Mouse (Mus musculus): ENCODE measurements around the gene Ttc16.

Gene Ttc16

DNA sequence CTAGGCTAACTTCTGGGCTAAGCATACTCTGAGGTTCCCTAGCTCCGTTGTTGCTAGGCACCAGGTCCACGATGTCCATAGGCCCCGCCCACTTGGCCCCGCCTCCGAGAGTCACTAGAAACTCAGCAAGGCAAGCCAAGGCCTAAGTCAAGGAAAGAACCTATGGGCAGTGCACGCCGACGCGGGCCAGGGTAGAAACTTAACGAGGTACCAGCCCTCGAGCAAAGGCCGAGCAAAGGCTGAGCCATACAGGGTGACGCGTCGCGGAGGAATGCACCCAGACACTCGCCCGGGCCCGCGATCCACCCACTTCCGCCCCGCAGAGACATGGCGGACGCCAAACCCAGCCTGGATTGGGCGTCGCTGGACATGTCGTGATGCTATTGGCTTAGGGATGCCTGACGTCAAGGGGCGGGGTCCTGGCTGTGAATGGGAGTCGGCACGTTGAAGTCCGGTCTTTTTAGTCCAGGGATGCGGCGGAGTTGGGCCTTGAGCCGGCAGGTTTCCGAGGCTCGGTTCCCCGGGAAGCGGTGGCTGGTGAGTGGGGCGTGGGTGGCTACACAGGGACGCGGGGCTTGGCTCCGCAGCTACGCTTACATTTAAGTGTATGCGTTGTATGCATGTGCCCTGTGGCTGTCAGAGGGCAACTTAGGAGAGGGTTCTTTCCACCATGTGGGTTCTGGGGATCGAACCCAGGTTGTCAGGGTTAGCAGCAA is at the start of gene Ttc16, which contains the start of gene Ptrh1:
Gene Ttc16, minus strand, starts transcription at position 275 of the 716 bp plus-strand sequence.
Gene Ptrh1, plus strand, starts transcription at position 428 of the 716 bp plus-strand sequence.
- DNase-seq: peak; percentile 99

DNA sequence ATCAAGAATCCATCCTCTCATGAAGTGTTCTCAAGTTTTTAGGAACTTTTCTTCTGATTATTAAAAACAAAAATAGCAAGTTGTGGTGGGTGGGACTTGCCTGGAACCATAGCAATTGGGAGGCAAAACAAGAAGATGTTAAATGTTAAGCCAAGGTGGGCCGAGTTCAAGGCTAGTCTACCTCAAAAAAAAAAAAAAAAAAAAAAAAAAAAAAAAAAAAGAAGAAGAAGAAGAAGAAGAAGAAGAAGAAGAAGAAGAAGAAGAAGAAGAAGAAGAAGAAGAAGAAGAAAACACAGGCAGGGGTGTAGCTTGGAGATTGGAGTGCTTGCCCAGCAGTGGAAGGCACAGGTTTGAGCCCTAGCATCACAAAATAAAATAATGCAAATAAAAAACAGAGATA is 49.3 kb upstream of the Ttc16 start:
- no peak for DNase-seq

DNA sequence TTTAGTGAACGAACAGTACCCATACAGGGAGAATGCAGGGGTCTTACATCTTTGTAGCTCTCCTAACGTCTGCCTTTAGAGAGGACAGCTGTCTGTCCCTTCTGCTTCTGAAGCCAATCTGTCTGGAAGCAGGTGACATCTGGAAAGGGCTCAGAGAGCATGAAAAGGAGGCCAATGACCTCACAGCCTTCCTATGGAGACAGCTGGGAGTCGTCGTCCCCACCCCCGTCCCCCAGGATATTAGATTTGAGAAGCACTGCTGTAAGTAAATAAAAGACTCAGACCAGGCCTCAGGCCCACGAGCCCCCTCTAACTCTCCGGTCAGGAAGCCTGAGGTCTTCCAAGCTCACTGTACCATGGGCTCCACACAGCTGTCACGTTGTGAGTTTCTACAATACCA is 48.7 kb upstream of the Ttc16 start:
- peak; percentile 11 to 15 for DNase-seq

DNA sequence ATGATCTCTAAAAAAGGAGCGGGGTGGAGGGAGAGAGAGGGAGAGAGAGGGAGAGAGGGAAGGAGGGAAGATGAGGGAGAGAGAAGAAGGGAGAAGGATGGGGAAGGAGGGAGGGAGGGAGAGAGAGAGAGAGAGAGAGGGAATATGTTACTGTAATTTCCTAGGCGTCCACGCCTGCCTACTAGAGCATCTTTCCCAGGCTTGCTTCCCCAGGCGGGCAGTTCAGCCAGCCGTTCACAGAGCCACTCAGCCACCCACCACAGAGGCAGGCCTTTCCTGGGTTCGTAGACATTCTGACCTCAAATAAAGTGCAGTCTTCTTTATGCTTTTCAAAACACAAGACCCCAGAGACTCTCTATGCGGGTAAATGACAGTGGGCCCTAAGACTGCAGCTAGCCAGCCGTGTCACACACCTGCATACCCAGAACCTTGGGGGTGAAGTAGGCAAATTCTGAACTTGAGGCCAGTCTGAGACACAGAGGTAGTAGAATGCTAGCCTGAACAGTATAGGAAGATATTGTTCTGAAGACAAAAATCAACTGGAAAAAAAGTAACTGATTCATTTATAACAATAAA is 48.2 kb upstream of the Ttc16 start:
- peak; percentile 26 to 31 for DNase-seq

DNA sequence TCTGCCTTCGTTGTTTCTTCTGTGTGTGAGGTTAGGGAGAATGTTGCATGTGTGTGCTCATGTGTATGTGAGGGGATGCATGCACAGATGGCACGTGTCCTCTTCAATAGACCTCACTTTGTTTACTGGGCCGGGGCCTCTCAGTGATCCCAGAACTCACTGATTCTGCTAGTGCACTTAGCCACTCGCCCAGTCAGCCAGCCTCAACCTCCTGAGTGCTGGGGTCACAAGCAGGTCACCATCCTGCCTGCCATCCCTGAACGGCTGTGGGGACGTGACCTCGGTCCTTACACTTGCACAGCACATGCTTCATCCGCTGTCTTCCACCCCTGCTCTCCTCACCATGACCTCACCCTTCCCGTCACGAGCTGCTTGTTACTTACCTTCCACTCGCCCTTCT is 47.7 kb upstream of the Ttc16 start:
- peak; percentile 30 to 32 for DNase-seq

DNA sequence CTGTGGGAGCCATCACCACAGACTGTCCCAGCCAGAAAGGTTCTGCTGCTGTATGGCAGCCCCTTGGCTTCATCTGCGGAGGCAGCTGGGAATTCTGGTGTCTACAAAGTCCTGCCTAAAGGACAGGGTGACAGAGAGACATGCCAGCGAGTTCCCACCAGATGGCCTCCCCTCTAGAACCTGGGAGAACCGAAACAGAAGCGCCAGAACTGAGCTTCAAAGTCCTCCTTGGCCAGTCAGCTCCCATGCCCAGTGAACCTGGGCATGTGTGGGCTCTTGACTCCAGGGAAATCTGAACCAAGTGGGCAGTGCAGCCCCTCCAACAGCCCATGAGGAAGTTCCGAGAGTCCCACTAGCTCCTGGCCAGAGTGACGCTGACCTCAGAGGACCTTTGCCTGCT is 47.2 kb upstream of the Ttc16 start:
- no peak for DNase-seq

DNA sequence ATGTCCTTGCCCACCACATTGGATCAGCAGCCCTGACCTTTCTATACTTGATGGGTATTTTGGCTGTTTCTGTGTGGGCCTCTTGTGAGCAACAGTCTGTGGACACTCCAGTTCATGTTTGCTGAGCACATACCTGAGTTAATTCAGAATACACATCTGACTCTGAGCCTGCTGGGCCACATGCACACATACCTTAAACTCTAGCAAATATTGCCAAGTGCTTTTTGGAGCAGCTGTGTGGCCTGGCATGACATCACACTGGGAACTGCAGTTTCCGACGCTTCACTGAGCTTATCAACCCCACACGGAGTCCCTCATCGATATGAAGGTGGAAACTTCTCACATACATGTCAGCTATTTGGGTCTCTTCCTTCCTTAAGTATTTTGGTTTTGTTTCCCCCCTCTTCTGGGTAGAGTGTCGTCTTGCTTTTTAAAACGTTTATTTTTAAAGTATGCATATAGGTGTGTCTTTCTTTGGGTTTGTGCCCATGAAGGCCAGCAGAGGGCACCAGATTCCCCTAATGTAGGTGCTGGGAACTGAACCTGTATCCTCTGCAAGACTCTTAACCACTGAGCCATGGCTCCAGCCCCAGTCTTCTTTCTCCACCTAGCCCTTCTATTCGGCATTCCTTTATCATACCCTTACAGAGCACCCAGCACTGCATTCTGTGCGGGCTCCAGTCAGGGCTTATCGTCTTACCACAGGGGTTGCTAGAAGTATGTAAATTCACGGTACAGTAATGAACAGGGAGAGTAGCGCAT is 45.8 kb upstream of the Ttc16 start:
- peak; percentile 65 to 70 for DNase-seq

DNA sequence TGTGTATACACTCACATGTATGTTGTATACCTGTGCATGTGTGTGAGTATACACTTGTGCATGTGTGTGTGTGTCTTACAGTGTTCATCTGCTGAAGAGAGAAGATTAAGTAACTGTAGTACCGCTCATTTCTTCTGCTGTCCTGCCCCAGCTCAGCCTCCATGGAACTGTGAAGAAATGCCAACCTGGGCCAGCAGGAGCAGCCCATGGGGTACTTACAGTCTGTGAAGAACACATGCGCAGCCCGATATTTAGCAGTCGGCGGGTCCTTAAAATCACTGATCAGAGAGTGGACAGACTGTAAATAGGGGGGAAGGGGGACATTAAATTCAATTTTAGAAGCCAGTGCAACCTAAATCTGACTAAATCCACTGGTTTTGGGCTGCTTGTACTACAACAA is 42.8 kb upstream of the Ttc16 start:
- no peak for DNase-seq

DNA sequence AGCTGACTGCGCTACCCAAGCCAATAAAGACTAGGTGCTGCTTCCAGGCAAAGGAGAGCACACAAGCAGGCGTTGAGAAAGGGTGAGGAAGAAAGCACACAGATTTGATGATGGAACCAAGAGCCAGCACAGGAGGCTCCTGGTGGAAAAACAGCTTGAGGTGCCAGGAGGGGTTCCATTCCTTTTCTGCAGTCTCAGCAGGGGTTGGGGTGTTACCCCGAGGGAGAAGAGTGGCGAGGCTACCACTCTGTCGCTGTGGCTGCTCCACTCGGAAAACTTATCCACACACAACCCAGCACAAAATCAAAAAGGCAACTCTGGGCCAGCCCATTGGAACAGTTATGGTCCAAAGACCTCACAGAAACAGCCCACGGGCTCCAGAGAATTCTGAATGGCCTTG is 42.2 kb upstream of the Ttc16 start:
- no peak for DNase-seq

DNA sequence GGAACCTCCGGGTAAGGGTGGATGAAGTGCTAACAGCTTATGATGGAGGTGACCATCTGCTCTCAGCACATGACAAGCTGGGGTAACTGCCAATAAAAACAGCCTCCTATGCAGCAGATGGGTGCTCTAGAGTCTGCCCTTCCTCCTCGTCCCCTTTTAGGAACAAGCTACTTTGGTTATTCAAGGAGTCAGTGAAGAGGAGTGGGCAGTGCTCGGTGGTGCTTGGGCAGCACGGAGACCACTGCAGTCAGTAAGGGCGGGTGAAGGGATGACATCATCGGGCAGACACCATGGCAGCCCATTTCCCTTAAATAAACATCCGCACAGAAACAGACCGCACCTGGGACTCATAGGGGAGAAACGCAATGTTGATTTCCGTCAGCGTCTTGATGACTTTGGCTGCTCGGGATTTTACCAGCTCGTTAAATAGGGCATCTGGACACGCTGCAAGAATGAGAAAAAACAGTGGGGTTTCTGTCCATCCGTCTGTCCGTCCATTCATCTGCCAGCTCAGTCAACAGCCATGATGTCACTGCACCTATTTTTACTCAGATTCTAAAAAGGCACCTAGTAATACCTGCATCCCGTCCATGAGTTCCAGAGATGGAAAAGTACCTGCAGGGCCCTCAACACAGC is 41.6 kb upstream of the Ttc16 start:
- DNase-seq: no peak

DNA sequence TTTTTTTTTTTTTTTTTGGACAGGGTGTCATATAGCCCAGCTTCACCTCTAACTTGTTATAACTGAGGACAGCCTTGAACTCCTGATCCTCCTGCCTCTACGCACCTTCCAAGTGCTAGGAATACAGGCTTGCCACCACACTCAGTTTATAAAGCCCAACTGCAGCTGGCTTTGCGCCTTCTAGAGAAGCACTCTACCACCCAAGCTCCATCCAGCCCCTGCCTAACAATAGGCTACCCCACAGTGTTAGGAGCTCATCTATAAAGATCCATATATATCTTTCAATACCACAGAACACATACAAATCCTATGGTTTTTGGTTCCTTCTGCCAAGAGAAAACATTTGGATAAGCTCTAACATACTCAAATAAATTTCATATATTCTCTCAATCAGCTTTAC is 41.1 kb upstream of the Ttc16 start:
- no peak for DNase-seq

DNA sequence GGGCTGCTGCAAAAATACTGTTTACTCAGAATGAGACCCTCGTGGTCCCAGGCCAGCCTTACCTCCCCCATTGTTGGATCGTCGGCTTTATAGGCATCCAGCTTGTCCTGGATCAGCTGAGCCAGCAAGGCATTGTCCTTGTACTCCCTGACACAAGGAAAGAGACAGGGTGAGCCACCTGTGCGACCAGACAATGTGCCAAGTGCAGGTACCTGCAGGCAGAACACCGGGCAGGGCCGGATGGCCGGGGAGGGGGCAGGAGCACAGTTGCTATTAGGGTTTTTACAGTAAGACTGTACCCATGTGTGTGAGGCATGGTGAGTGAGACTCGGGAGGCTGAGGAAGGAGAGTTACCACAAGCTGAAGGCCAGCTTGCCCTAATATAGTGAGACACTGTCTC is 36.5 kb upstream of the Ttc16 start:
- DNase-seq: no peak

DNA sequence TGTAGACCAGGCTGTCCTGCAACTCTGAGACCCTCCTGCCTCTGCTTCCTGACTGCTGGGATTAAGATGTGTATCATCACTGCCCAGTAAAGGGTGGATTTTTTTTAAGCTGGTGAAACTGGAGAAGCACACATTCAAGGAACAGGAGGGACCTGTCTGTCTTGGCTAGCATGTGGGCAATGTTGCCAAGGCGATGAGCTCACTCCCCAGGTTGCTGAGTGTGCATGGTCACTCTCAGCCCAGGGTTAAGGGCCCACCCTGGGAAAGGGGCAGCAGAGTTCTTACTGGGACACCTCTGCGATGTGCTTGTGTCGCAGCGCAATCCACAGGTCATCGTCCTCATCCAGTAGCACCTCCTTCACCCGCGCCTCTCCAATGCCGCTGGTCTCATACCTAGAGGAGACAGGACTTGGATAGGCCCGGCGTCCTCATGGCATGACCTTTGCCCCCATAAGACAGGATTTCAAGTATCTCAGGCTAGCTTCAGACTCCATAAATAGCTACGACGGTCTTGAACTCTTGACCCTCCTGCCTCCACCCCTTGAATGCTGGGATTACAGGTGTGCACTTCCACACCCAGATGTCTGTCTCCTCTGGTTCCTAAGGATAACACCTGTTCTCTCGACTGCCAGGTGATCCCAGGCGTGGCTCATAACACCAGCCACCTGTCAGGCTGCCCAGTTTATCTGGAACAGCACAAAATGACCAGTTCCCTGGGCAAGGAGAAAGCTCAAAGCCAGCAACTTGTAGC is 33.6 kb upstream of the Ttc16 start:
- DNase-seq: no peak

DNA sequence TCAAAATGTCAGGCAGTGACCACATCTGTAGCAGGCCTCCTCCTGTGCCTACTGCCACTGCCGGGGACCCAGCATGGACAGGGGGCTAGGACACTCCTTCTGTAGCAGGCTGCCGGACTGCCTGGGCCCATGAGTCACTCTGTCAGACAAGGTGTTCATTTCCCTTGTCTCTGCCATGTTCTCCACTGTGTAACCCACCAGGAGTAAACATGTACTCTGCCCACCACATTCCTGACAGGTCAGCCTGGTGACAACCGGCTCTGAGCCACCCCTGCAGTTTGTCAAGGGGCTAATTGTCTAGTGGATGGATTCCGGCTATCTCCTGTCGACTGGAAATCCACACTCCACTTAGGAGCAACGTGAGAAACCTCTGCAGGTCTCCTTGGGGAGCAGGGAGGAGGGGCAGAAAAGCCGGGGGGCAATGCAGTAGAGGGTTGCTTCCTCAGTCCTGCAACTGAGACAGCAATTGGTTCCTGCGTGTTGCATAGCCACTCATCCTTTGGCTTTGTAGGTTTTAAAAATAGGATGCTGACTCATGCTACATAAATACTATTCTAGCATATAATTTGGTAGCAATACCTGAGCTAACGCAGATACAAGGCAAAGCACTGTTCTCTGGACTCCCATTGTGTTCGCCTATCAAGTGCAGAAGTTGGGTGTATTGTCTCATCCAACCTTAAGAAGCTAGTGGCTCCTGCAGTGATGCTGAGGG is 23.0 kb upstream of the Ttc16 start:
- DNase-seq: no peak

DNA sequence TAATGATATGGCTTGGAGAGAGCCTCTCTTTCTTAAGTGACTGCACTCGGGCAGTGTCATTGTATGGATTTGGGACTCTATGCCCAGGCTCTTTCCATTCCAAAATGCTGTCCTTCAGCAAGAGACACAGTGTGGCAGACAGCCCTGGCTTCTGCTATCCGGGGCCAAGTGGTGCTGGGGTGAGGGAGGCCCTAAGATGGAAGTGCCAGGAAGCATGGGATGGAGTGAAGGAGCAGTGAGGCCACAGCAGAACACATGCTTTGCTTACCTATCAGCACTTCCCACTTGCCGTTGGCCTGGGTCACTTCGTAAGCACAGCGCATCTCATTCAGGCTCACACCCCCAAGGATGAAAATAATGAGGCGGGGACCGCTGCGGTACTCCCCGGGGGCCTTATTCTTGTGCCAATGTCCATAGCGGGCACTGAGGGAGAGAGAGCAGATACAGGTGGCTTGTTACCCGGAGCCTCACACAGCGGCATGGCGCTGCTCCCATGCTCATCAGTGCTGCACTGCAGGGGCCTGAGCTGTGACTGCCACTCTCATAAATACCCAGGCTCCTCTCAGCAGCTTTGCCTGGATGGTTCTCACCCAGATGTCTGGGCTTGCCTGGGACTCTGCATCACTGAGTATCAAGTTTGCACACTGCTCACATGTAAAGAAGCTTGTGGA is 20.4 kb upstream of the Ttc16 start:
- DNase-seq: no peak

DNA sequence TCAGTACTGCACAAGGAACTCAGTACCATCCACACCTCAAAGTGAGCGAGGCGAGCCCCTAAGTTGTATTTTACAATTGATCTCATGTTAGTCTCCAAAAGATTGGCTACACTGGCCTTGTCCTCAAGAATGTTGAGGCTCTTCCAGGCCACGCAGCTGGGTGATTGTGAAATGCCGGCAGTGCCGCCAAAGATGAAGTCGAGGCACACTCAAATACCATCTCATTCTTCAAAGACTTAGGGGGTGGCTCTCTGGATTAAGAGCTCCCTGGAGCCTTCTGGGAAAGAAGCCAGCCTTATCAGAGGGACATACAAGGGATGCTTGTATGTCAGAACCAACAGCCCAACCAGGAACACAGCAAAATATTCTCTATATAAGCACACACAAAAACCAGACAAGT is 15.9 kb upstream of the Ttc16 start:
- DNase-seq: no peak

DNA sequence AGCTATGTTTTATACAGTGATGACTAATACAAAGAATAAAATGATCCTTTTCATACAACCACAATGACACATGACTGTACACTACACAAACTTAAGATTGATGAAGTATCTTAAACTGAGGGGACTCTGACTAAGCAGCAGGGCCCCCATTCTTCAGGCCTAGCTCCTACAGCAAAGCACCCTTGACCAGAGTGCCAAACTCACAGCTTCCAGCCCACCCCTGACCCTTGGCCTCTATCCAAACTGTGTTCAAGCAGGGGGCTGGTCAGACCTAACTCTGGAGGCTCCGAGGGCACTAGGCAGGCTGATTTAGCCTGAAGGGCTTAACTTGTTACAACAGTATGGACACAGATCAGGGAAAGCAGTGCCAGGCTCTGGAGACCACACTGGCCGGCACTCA is 13.1 kb upstream of the Ttc16 start:
- DNase-seq: no peak

DNA sequence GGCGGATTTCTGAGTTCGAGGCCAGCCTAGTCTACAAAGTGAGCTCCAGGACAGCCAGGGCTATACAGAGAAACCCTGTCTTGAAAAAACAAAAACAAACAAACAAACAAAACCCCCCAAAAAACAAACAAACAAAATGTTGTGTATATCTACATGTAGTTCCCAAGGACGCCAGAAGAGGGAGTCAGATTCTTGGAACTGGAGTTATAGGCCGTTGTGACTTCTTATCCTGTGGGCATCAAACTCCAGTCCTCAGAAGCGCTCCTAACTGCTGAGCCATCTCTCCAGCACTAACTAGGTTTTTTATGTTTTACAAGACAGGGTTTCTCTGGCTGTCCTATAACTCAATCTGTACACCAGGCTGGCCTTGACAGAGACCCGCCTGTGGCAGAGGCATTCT is 11.7 kb upstream of the Ttc16 start:
- peak; percentile 34 to 44 for DNase-seq

DNA sequence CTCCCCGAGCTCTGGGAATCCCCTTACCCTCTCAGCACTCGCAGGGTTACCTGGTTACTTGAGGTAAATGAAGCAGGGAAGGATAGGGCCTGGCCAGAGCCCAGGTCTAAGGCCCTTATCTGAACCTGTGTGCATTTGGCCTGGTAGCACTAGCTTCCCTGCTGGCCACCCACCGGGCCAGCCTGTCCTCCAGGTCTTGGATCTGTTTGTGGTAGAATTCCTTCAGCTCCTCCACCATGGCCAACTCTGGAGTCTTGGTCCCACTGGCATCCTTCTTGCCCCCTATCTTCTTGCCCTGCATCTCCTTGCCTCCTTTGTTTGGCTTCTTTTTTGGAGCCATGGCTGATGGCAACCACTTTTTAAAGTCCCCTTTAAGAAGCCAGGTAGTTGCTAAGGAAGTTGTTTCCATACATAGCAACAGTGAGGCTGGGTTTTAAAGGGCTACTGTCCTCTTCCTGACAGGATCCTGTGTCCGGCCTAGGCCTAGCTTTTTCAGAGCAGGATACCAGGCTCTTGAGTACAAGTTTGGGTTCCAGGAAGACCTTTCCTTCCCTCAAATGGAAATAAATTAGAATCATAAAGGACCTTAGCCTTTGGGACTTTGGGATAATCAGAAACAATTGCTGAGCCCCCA is 8.7 kb upstream of the Ttc16 start, which contains the start of gene Cfap157:
Gene Cfap157, minus strand, starts transcription at position 381 of the 634 bp plus-strand sequence.
- DNase-seq: no peak

DNA sequence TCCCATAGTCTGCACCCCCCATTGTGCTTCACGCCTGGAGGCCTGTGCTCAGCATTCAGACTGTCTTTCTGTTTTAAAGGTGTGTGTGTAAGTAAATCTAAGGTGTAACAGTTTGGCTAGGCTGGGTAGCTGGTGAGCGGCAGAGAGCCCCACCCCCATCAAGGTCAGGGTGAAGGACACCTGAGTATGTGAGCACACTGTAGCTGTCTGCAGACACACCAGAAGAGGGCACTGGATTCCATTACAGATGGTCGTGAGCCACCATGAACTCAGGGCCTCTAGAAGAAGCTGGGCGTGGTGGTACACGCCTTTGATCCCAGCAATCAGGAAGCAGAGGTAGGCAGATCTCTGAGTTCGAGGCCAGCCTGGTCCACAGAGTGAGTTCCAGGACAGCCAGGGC is 6.3 kb upstream of the Ttc16 start:
- no peak for DNase-seq

DNA sequence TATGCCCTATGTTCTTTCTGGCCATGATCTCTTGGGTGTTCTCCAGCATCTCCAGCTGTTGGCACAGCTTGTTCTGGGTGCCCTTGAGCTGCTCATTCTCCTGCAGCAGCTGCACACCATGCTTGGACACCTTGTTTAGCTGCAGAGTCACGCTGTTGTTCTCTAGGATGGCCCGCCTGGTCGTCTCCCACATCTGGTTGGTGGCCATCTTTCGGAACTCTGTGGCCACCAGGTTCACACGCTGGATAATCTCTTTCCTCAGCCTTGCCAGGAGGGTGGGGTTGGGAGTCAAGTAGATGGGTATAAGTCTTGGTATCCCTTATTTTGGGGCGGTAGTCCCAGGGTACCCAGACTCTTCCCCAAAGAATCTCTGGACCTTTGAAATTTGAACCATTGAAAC is 4.3 kb upstream of the Ttc16 start:
- DNase-seq: no peak
